Mouse (Mus musculus): ENCODE measurements around the gene Syt3.

Syt3 gene

DNA sequence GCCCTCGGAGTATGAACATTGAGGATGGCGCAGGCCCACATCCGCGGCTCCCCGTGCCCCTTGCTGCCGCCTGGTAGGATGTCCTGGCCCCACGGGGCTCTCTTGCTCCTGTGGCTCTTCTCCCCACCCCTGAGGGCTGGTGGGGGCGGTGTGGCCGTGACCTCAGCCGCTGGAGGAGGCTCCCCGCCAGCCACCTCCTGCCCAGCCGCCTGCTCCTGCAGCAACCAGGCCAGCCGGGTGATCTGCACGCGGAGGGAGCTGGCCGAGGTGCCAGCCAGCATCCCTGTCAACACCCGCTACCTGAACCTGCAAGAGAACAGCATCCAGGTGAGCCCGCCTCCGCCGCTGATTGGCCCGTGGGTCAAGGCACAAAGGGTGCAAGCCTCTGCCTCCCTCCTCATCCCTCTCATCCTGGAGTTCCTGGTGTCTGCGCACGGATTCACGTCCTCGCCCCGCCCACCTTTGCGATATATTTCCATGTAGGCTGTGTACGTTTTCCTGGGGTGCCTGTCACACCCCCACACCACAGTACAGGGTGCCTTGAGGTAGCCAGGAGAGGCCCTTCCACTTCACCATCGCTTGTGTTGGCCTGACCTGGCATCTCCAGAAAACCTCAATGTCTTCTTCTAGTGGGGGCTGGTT, 61.1 kb downstream of the Syt3 start:
- no peak for DNase-seq (ENCODE audit: low read depth, low spot score)

DNA sequence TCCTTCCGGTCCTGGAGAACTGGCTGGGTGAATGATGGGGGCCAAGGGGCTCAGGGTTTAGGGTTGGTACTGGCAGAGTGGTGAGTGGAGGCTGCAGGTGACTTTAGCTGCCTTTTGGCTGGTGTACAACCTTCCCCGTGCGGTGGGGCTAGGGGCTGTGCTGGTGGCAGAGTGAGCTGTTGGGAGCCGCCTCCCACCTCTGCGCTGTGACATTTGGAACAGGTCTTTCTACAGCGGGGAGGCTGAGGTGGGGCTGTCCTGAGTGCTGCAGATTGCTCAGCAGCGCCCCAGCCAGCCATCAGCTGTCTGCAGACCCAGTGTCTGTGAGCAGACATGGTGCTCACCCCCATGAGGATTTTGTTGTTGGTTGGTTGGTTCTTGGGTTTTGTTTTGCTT, 61.6 kb downstream of the Syt3 start:
- DNase-seq (ENCODE audit: low read depth, low spot score): no peak

DNA sequence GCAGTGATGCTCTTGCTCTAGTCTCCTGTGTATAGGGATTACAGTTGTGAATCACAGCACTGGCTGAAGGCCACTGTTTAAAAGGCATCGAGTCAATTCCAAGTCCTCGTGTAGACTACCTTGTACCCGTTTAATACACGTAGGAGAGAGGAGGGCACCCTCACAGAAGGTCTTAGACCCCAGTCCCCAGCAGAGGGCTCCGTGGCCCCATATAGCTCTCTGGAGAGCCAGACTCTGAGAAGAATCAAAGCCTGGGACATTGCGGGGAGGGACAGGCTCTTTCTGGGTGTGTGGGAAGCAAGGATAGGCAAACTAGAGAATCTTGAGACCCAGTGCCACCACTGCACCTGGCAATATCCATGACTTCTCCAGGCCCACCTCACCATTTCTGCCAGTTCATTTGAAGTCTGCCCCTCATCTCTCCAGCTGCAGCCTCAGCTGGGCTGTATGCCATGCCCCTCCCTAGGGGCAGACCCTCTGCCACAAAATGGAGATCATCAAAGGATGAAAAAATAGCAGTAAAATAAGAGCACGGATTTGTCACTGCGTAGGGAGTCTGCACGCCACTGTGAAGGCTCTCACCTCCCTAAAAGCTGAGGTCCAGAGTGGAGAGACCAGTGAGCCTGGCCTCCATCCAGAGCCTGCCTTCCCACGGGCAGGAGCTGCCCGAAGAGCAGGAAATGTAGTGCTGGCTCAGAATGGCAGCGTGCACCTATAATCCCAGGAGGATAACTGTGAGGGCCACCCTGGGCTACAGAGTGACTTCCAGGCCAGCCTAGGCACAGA, 62.4 kb downstream of the Syt3 start:
- DNase-seq (ENCODE audit: low read depth, low spot score): no peak

Measured in 3T3-L1 (cell line).